Mouse (Mus musculus): ENCODE data around the gene Scp2.
"Not testable (repeated sequence)": the region's sequence is repeated elsewhere in the genome, so short reads cannot be mapped to it uniquely, and the experiment has no call there.

Scp2 gene

DNA sequence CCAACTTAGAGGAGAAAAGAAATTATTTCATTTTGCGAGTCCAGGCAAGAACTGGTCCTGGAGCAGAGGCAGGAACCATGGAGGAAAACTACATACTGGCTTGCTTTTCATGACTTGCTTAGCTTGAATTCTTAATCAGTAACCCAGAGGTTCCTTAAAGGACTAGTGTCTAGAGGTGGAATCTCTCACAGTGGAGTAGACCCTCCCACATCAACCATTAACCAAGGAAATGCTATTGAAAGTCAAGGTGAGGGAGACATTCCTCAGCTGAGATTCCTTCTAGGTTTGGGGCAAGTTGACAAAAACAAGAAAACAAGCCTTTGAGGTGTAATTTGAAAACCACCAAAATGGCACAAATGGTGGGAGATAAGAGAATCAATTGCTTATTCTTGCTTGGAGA lies at the start of gene Scp2:
Scp2 (minus strand) TSS at position 119 of the 400 bp plus-strand sequence.
- DNase-seq (ENCODE audit: extremely low read depth, insufficient read length, low spot score), result no peak

DNA sequence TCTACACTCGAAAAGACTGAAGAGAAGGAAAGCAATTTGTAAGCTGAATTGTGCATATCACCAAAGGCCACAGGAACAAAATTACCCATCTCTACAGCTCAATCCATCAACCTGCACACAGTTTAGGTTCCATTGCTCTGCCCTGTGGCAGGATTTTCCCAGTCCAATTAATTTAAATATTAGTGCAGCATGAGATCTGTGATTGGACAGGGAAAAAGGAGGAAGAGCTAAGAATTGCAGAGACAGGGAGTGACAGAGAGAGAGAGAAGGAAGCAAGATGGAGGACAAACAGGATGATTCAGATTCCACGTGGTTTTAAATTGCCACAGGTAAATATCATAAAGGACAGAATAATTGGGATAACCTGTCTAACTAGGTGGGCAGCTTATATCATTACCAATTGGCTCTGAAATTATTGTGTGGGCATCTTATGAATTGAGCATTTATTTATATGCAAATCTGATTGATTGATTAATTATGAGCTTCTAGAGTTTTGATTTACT lies 48.1 kb upstream of the Scp2 start:
- peak; percentile 43 for DNase-seq (ENCODE audit: extremely low read depth, insufficient read length, low spot score)

DNA sequence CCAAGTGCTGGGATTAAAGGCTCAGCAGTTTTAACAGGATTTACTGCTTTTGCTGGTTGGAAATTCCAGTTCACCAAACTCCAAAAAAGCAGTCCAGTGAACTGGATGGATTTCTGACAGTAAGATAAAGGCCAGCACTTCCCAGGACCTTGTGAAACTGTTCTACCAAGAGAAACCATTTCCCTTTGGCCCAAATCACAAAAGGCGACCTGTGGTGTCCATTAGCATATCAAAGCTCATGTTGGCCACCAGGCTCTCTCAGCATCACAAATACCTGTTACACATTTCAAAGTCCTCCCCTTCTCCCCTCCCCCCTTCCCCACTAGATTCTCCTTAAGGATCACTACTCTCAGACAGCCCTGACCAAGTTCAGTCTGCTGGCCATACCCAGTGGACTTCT lies 37.5 kb upstream of the Scp2 start:
- no peak for DNase-seq (ENCODE audit: extremely low read depth, insufficient read length, low spot score)

DNA sequence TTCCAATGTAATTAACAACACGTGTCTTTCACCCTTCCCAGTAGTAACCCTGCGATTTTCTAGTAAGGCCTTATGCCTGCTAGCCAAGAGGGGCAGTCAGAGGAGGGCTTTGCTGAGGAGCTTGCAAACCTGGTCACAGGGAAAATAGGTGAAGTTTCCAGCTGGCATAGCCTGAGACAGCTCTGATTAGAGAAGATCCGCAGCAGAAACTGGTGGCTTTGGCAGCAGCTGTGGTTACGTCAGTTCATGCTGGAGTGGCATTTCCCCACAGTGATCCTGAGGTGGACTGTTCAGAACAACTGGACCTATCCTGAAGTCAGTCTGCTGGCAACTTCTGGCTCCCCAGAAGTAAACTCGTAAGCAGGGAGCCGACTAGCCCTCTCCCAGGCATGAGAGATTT lies 23.3 kb upstream of the Scp2 start:
- no peak for DNase-seq (ENCODE audit: extremely low read depth, insufficient read length, low spot score)

DNA sequence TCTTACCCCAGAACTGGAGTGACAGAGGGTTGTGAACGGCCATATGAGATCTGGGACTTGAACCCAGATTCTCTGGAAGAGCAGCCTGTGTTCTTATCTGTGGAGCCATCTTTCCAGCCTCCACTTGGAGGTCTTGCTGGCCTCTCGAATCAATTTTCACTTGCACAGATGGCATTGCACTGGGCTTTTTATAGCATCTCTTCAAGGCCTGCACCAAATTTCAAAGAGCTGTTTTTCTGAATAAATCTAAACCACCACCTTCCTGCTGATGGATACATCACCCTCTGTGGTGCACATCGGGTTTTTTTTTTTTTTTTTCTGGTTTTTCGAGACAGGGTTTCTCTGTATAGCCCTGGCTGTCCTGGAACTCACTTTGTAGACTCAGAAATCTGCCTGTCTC lies 22.1 kb upstream of the Scp2 start:
- no peak for DNase-seq (ENCODE audit: extremely low read depth, insufficient read length, low spot score)

DNA sequence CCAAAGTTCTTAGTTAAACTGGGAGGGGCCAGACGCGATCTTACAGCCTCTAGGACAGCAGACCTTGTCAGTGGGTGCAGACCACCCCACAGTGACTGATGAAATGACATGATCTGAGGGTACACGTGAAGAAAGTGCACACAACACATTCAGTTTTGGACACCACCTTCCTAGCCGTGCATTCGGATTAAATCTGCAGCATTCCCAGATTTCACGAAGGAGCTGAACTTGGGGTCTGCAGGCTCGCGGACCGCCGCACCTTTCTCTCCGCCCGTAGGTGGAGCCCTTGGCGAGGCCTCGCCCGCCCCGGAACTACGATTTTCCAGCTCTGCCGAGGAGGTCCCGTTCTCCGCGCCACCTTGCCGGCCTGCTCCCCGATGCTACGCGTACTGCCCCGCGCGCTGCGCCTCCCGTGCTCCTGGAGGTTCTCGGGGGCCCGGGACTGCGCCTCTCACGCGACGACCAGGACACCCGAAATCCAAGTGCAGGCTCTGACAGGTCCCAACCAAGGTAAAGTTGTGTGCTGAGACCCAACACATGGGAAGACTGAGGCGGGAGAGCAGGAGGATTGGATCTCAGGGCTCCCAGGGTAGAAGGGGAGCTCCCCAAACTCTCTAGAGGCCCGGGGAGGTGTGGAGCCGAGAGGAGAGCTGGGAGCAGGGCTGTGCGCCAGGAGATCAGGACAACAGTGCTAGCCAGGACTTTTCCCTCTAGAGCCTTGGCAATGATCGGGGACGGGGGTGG lies 20.5 kb upstream of the Scp2 start, which contains the start of gene Echdc2:
Echdc2 (plus strand) TSS at position 286 of the 744 bp plus-strand sequence.
- peak; percentile 50 for DNase-seq (ENCODE audit: extremely low read depth, insufficient read length, low spot score)

DNA sequence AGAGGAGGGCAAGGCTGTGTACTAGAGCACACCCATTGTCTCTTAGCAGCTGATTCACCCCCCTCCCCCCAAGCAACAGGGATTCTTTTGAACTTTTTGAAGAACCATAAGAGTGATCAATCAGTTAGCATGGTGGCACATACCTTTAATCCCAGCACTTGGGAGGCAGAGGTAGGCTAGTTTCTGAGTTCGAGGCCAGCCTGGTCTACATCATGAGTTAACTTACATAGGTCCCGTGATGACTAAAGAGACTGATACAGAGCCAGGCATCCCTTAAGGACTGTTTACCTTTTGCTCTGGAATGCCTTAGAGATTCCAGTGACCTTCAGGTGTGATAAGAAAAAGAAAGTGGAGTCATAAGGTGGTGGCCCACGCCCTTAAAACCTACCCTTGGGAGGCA lies 18.5 kb upstream of the Scp2 start:
- DNase-seq (ENCODE audit: extremely low read depth, insufficient read length, low spot score), result no peak

DNA sequence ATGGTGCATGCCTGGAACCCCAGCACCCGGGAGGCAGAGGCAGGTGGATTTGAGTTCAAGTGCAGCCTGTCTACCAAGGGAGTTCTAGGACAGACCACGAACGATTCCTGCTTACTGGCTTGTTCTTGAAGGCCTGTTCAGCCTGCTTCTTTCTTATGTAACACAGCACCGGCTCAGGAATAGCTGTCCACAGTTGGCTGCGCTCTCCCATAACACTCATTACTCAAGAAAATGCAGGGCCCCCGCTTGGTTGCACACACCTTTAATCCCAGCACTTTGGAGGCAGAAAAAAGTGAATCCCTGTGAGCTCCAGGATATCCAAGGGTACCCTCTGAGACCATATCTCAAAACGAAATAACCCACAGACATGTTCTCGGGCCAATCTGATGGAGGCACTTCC lies 17.1 kb upstream of the Scp2 start:
- DNase-seq (ENCODE audit: extremely low read depth, insufficient read length, low spot score), result no peak

DNA sequence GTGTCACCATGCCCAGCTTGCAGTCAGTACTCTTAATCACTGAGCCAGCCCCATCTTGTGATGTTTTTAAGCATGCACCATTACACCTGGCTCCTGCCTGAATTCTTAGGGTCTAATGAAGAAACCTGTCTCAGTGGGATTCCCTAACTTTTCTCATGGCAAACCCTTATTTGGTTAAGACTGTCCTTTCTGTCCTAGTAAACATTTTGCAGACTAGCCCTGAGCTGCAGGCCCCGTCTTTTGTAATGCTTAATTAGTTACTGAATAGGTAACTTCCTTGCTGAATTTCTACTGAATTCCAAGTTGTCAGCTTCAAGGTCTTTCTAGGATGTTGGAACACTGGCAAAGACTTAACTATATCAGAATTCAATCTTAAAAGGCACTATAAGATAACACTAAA lies 10.3 kb upstream of the Scp2 start:
- DNase-seq (ENCODE audit: extremely low read depth, insufficient read length, low spot score), result not testable (repeated sequence)

DNA sequence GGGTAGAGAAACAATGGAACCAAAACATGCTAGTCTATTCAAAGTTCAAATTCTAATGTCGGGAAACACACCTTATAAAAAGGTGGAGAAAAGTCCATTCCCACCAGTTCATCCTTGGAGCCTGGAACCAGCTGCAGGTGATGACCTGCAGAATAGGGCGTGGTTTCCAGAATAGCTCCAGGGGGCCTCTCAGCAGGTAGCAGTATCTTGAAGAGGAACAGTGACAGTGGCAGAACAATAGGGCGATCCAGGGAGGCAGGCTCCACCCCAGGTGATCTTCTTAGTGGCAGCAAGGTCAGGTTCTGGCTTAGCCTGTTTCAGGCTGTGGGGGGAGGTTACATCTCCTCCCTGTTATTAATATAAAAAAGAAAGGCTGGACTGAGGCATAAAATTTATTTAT lies 756 bp upstream of the Scp2 start:
- DNase-seq (ENCODE audit: extremely low read depth, insufficient read length, low spot score), result not testable (repeated sequence)

DNA sequence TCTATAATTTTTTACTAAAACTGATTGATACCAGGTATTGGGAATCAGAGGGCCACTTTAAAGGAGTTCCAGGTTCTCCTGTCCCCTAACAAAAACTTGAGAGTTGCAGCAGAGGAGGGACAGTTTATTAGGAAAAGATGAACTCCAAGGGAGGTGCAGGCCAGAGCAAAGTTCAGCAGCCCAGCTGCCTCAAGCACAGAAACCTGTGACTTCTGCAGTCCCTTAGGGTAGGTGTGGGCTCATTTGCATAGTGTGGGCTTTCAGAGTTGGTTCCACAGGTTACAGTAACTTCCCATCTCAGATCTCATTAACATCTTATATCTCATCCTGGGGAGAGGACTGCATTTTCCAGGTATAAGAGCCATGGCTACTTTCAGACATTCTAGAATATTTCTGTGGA lies 1.0 kb downstream of the Scp2 start:
- DNase-seq (ENCODE audit: extremely low read depth, insufficient read length, low spot score), result no peak

DNA sequence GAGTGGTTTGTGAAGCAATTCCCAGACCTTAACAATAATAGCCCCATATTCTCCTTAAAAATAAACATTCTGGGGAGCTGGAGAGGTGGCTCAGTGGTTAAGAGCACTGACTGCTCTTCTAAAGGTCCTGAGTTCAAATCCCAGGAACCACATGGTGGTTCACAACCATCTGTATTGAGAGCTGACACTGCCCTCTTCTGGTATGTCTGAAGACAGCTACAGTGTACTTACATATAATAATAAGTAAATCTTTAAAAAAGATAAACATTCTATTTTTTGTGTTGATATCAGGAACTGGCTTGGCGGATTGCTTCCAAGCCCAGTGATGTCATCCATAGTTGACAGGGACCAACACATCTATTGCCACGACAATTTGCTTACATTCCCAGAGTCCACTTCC lies 1.6 kb downstream of the Scp2 start:
- DNase-seq (ENCODE audit: extremely low read depth, insufficient read length, low spot score), result not testable (repeated sequence)

DNA sequence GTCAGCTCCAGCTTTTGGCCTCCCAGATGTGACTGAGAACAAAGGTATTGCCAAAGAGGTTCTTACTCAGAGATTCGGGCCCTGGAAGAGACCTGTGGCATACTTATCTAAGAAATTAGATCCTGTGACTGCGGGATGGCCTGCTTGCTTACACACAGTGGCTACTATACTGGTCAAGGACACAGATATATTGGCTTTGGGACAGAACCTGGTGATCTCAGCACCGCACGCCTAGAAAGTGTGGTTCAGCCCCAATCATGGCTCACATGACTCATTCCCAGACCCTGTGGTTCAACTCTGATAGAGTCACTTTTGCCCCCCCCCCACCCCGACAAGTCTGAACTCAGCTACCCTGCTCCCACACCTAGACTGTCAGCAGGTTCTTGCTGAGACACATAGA lies 7.9 kb downstream of the Scp2 start:
- DNase-seq (ENCODE audit: extremely low read depth, insufficient read length, low spot score), result no peak

DNA sequence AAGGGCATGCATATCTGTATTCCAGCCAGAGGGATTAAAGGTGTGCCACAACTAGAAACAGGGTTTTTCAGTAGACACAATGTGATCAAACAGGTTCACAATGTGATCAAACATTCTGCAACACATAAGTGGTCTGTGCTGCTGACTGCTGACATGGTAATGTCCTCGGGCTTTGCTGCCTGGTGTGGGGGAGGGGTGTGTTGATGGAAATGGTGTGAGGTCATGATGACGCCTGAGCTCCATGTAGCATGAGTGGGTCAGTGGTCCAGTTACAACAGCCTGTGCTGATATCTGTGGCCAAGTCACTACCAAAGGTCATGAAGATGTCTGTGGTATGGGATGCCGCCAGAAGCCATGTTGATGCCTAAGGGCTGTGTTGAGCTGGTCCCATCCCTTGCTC lies 14.3 kb downstream of the Scp2 start:
- no peak for DNase-seq (ENCODE audit: extremely low read depth, insufficient read length, low spot score)

DNA sequence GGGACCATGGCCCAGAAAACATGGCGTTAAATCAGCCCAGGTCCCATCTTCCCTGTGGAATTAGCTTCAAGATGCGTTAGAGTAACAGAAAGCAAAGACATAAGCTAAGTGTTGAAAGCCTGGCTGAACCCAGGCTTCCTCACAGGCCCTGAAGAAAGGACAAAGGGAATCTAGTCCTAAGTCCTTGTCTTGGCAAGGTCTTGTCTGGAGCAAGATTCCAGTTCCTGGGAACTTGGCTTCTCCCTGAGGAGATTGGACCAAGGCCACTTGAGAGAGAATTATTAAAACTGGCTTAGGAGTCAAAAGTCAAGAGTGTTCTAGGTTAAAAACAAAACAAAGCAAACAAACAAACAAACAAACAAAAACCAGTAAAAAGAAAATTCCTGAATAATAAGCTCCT lies 16.5 kb downstream of the Scp2 start:
- DNase-seq (ENCODE audit: extremely low read depth, insufficient read length, low spot score), result no peak

DNA sequence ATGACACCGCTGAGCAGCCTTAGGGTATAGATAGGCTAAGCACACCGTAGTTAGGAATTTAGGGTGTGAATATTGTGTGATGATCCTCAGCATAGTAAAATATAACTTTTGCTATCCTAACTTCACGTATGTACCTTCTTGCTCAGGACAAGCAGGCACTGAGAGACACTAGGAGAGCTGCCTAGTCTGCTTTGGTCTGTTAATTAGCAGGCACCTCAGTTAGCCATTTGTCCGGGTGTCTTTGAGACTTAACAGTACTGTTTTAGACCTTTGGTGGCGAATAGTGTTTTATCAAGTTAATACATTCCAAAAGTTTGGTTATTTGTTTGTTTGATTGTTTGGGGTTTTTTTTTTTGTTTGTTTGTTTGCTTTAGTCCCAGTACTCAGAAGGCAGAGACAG lies 17.3 kb downstream of the Scp2 start:
- DNase-seq (ENCODE audit: extremely low read depth, insufficient read length, low spot score), result no peak

DNA sequence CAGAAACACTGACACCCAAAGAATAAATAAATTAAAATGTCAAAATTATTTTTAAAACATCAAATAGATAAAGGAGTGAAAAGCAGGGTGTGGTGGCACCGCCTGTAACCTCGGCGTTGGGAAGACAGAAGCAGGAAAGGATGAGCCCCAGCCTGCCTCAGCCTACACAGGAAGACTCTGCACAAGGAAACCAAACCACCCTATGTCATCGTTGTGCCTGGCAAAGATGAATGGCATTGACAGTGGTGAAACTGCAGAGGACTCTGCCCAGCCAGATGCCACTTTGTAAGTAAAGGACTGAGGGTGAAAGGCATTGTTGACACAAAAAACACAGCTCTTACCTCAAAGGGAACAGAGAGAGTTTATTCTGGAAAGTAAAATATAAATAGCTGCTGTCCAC lies 18.5 kb downstream of the Scp2 start:
- no peak for DNase-seq (ENCODE audit: extremely low read depth, insufficient read length, low spot score)

DNA sequence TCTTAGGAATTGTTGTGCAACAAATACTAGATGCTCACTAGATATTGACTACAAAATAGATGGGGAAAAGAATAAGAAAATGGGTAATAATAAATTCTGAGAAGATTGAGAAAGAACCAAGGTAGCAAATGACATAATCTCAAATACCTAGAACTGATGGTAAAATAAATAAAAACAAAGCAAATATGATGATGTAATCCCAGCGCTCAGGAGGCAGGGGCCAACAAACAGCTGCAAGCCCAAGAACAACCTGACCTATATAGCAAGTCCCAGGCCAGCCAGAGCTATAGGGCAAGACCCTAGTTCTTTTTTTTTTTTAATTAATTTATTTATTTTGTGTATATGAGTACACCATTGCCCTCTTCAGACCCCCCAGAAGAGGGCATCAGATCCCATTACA lies 20.7 kb downstream of the Scp2 start:
- no peak for DNase-seq (ENCODE audit: extremely low read depth, insufficient read length, low spot score)

DNA sequence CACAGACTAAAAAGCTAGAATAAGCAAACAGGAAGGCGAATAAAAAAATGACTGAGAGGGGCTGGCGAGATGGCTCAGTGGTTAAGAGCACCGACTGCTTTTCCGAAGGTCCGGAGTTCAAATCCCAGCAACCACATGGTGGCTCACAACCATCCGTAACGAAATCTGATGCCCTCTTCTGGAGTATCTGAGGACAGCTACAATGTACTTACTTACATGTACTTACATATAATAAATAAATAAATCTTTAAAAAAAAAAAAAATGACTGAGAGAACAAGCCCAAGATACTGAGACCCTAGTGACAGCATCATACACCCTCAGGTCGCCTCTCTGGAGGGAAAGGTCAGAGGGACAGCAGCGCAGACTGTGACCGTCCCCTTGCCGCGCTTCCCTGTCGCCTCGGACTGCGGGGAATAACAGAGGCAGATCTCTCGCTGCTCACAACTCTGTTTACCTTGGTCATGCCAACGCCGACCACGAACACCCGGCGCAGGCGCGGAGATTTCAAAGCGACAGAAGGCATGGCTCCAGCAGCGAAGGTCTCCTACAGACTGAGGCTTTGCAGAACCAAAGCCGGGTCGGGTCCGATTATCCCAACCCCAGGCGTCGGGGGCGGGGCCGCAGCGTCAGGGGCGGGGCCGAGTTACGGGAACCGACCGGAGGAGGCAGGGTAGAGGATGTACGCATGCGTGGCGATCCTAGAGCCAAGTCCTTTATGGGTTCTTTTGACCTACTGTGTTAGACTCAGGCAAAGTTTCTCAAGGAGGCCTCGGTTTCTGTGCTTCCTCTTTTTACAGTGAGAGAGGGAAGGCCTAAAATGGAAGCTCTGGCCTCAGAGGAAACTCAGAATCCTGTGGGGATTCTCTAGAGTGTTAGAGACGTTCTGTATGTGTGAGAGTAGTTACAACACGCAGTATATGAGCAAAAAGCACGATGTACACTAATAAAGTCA lies 26.6 kb downstream of the Scp2 start:
- DNase-seq (ENCODE audit: extremely low read depth, insufficient read length, low spot score), result peak; percentile 83

DNA sequence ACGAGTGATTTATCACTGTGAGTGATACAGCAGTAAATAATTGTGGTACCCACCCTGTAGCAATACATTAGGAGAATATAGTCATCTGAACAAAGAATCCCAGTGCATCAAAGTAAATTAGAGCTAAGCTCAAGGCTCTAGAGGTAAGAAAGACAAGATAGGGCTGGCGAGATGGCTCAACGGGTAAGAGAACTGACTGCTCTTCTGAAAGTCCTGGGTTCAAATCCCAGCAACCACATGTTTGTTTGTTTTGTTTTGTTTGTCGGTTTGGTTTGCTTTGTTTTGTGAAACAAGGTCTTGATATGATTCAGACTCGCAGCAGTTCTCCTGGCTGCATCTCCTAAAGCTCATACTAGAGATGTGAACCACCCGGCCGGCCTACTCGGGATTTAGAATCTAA lies 27.3 kb downstream of the Scp2 start:
- no peak for DNase-seq (ENCODE audit: extremely low read depth, insufficient read length, low spot score)

DNA sequence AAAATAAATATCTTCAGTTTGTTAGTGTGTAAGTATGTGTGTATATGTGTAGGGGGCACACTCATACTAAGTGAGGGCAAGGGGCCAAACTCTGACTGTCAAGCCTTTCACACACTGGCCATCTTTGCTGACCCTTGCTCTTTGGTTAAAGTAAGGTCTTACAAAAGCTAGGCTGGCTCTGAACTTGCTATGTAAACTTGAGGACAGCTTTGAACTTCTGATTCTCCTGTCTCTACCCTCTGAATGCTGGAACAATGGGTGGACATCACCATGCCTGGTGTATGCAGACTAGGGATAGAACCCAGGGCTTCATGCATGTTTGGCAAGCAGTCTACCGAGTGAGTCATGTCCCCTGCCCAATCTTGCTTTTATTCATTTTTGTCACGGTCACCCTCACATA lies 28.3 kb downstream of the Scp2 start:
- no peak for DNase-seq (ENCODE audit: extremely low read depth, insufficient read length, low spot score)

DNA sequence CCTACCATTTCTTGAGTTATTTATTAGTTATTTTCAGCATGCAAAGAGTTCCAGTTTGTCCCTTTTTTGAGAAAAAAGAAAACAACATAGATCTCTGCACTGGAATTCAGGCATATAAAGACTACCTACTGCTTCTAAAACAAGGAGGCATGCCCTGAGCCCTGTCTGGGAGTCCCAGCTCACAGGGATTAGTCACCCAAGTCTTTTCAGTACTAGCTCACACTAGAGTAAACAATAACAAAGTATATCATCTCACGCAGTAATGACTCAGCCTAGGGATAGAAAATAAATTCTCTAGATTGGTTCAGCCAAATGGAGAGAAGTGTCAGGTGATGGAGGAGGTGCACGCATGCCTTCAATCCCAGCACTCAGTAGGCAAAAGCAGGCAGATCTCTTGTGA lies 34.1 kb downstream of the Scp2 start:
- DNase-seq (ENCODE audit: extremely low read depth, insufficient read length, low spot score), result no peak

Measured in 3134 (cell line).